8 mouse cellular contexts compared by ENCODE assay signal in the genomic region with DNA sequence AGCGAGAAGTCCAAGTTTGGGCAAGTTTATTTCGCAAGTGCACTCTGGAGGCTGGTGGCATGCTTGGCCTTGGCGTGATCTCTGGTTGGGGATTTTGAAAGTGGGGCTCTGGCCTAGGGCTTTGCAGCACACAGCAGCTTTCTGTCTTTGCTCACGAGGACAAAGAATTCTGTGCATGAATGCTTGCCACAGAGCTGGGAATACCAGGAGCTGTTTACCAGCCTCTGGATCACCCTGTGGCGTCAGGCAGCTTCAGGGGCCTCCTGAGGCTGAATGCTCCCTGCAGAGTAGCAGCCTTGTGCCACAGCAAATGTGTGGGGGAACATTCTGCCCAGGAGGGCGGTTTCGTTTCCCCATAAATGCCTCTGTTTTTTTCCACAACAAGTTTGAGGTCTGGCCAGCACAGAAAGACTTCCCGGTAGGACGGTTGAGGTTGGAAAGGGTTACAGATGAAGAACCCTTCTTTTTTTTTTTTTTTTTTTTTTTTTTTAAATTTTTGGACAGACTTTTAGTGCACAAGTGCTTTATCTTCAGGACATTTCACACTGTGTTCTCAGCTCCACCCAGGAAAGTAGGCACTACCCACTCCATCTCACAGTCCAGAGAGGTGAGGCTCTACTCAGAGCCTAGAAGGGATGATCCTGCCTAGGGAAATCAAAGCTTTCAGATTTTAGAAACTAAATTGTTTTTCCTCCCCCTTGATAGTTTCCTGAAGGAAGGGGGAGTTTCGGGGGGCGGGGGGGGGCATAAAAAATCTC. TPM values are rescaled to one million over a fixed set of nuclear protein-coding genes. Genes with fewer than 3 reads are reported as not detected.
A peak's percentile ranks its signal among the peaks of the same experiment; 100 is the strongest.
DNase-seq lines count a peak whose midpoint lies in the region; ATAC-seq and TF ChIP-seq lines count a peak whose summit lies in the region.
"Had no signal": no experiment of that assay in that cellular context is flagged by ENCODE, and none has a peak within 500 bp of the region (broad histone marks: within the 10 kb centered on the region; RNA-seq: fewer than 3 reads in every experiment).

No protein-coding gene starts in this region.

- no peak overlapping the region for H3K4me3 ChIP-seq in midbrain, postnatal 0 days (ENCODE audit: low read depth, low read length)
- H3K4me3 ChIP-seq in midbrain, embryonic 10.5 days: no peak overlapping the region
- H3K4me3 ChIP-seq in heart, adult 2 months: no peak overlapping the region
- H3K4me3 ChIP-seq: megakaryocyte, embryonic 14.5 days had no signal

- no peak overlapping the region for H3K4me2 ChIP-seq in midbrain, postnatal 0 days (ENCODE audit: low read depth, low read length, poor library complexity, severe bottlenecking)

- no peak overlapping the region for H3K27ac ChIP-seq in midbrain, postnatal 0 days (ENCODE audit: low read depth, low read length)
- no peak overlapping the region for H3K27ac ChIP-seq in midbrain, embryonic 10.5 days (replicated peaks)
- H3K27ac ChIP-seq in heart, adult 2 months: peak overlapping the region; percentile 54

- WGBS in midbrain, postnatal 0 days: 46% methylated on average over 11 of the region's 11 CpGs
- 57% methylated on average over 11 of the region's 11 CpGs for whole genome bisulfite sequencing in midbrain, embryonic 10.5 days
- WGBS in heart, adult 2 months: 41% methylated on average over 11 of the region's 11 CpGs

- no peaks in the 10 kb centered on the region for H3K9me3 ChIP-seq in midbrain, postnatal 0 days (ENCODE audit: low read length)
- no peaks in the 10 kb centered on the region for H3K9me3 ChIP-seq in midbrain, embryonic 10.5 days (replicated peaks)
- H3K9me3 ChIP-seq: megakaryocyte, embryonic 14.5 days had no signal

- no peaks in the 10 kb centered on the region; the same call in 1 of the 2 replicates for H3K79me2 ChIP-seq in heart, adult 2 months (replicated peaks; ENCODE audit: control insufficient read depth, insufficient read depth, low read length)

- peaks cover 5% of the 10 kb centered on the region; the same call in 1 of the 2 replicates for H3K4me1 ChIP-seq in midbrain, postnatal 0 days (ENCODE audit: insufficient read depth, low read length)
- H3K4me1 ChIP-seq in midbrain, embryonic 10.5 days: no peaks in the 10 kb centered on the region
- peaks cover 30% of the 10 kb centered on the region for H3K4me1 ChIP-seq in heart, adult 2 months (ENCODE audit: control insufficient read depth, insufficient read depth, low read length)

- TF ChIP-seq CTCF in midbrain, postnatal 0 days (IDR thresholded peaks at IDR 0.05): no peak
- TF ChIP-seq CTCF in heart, adult 2 months (IDR thresholded peaks at IDR 0.05): no peak

- TF ChIP-seq EP300 in heart, adult 2 months (IDR thresholded peaks at IDR 0.05; ENCODE audit: insufficient read depth, low read depth, low read length): 0 out of 2 replicates have a peak, but pooled peaks have one; percentile 7

- TF ChIP-seq POLR2A in heart, adult 2 months (IDR thresholded peaks at IDR 0.05; ENCODE audit: insufficient read depth, low read depth, low read length): no peak

- ATAC-seq in midbrain, postnatal 0 days (ENCODE audit: low FRiP score): no peak

- intact Hi-C loops in heart, adult 2 months (cut with DNase I): no loop called here

- peak; percentile 14 for DNase-seq in midbrain, postnatal 0 days (ENCODE audit: low spot score)
- DNase-seq in midbrain, embryonic 10.5 days (ENCODE audit: low spot score): no peak
- peak; percentile 64 to 66 for DNase-seq in adrenal gland, postnatal 36 days
- peak; percentile 62 to 78 for DNase-seq in heart, adult 2 months
- DNase-seq in kidney, postnatal 14 days: peak; percentile 58
- peak; percentile 57 to 60 for DNase-seq in lung, postnatal 4 days
- no peak for DNase-seq in thymus, postnatal 14 days

- H3K27me3 ChIP-seq in midbrain, postnatal 0 days (ENCODE audit: insufficient read depth, low read length): no peaks in the 10 kb centered on the region
- H3K27me3 ChIP-seq in midbrain, embryonic 10.5 days (ENCODE audit: low read depth, poor library complexity, severe bottlenecking): no peaks in the 10 kb centered on the region
- H3K27me3 ChIP-seq in heart, adult 2 months (ENCODE audit: control insufficient read depth, insufficient read depth, low read length): no peaks in the 10 kb centered on the region

- H3K36me3 ChIP-seq in midbrain, postnatal 0 days (ENCODE audit: insufficient read depth, low read length): no peaks in the 10 kb centered on the region
- H3K36me3 ChIP-seq in midbrain, embryonic 10.5 days: no peaks in the 10 kb centered on the region
- peaks cover 29% of the 10 kb centered on the region for H3K36me3 ChIP-seq in heart, adult 2 months (ENCODE audit: control insufficient read depth, insufficient read depth, low read length)

- H3K9ac ChIP-seq in midbrain, postnatal 0 days (replicated peaks; ENCODE audit: low read length, poor library complexity, severe bottlenecking): no peak overlapping the region
- H3K9ac ChIP-seq in heart, adult 2 months (ENCODE audit: low read depth, low read length): peak overlapping the region; percentile 35; the same call in 1 of the 2 replicates

RNA-seq across cellular contexts. Expression of gene Ahnak, which starts 34.1 kb away (rescaled TPM):
- total RNA-seq in midbrain, postnatal 0 days (2014; rRNA removed): 13.0 and 19.2 TPM in 2 replicates
- polyA plus RNA-seq in midbrain, postnatal 0 days (2015; fragmentation: Nextera tagmentation; extraction: Ambion mirVana): 4.4 and 5.7 TPM in 2 replicates
- 6.6 and 8.8 TPM in 2 replicates for polyA plus RNA-seq in midbrain, embryonic 10.5 days (2016; fragmentation: Nextera tagmentation; extraction: Ambion mirVana)
- total RNA-seq in adrenal gland, postnatal 36 days (2021): 100 to 1,000 TPM; 114 to 197 TPM
- total RNA-seq in heart, adult 2 months (2021): 100 to 1,000 TPM; 299 to 348 TPM
- 23.0 and 42.5 TPM in 2 replicates for polyA plus RNA-seq in heart, adult 2 months (2012; rRNA removed)

RNA-seq across cellular contexts. Expression of gene Eef1g, which starts 56.4 kb away (rescaled TPM):
- total RNA-seq in midbrain, postnatal 0 days (2014; rRNA removed): 496 and 583 TPM in 2 replicates
- 258 and 265 TPM in 2 replicates for polyA plus RNA-seq in midbrain, postnatal 0 days (2015; fragmentation: Nextera tagmentation; extraction: Ambion mirVana)
- 438 and 514 TPM in 2 replicates for polyA plus RNA-seq in midbrain, embryonic 10.5 days (2016; fragmentation: Nextera tagmentation; extraction: Ambion mirVana)
- 100 to 1,000 TPM; 331 to 363 TPM for total RNA-seq in adrenal gland, postnatal 36 days (2021)
- 100 to 1,000 TPM; 224 to 260 TPM for total RNA-seq in heart, adult 2 months (2021)
- polyA plus RNA-seq in heart, adult 2 months (2012; rRNA removed): 191 and 291 TPM in 2 replicates

Comparison
In these comparisons a context has a peak if more than half of its experiments do, and no peak if none do; other contexts are left out.
1. DNase-seq: peak in midbrain, postnatal 0 days (single experiment), adrenal gland, postnatal 36 days (2 of 2), heart, adult 2 months (2 of 2), kidney, postnatal 14 days (single experiment) and lung, postnatal 4 days (2 of 2); none in midbrain, embryonic 10.5 days (single experiment) and thymus, postnatal 14 days (single experiment).